In genomic region chr16:10867904-10868440, GRCm38 (mm10) we compare ENCODE assay signal across 9 mouse cellular contexts. TPM values are rescaled to one million over a fixed set of nuclear protein-coding genes. Genes with fewer than 3 reads are reported as not detected.
DNase-seq lines count a peak whose midpoint lies in the region; ATAC-seq and TF ChIP-seq lines count a peak whose summit lies in the region.
"Had no signal": no experiment of that assay in that cellular context is flagged by ENCODE, and none has a peak within 500 bp of the region (broad histone marks: within the 10 kb centered on the region; RNA-seq: fewer than 3 reads in every experiment).

No protein-coding gene starts in this region.

- no peak overlapping the region for H3K4me3 ChIP-seq in heart, embryonic 12.5 days
- H3K4me3 ChIP-seq in C2C12 (ENCODE audit: insufficient read depth, poor library complexity, severe bottlenecking) = no peak overlapping the region
- H3K4me3 ChIP-seq in embryonic fibroblast, embryonic 13.5 days (ENCODE audit: insufficient read depth, low read length) = no peak overlapping the region
- H3K4me3 ChIP-seq in midbrain, embryonic 13.5 days (replicated peaks) = no peak overlapping the region
- H3K4me3 ChIP-seq in thymus, adult 2 months (ENCODE audit: control insufficient read depth, insufficient read depth, low read length) = no peak overlapping the region

- peak; percentile 92 for DNase-seq in heart, adult 11 months
- peak; percentile 66 for DNase-seq in adrenal gland, postnatal 25 days
- peak; percentile 65 to 72 for DNase-seq in layer of hippocampus, postnatal 10 days (ENCODE audit: low spot score in 2 of 2)
- peak; percentile 74 for DNase-seq in thymus, adult 2 months

- no peak overlapping the region for H3K27ac ChIP-seq in heart, embryonic 12.5 days (ENCODE audit: poor library complexity, severe bottlenecking)
- H3K27ac ChIP-seq in embryonic fibroblast, embryonic 13.5 days (ENCODE audit: insufficient read depth, low read length) = no peak overlapping the region
- H3K27ac ChIP-seq in midbrain, embryonic 13.5 days = no peak overlapping the region
- H3K27ac ChIP-seq in thymus, adult 2 months (ENCODE audit: control insufficient read depth, insufficient read depth, low read length) = no peak overlapping the region

- 36% methylated on average over 11 of the region's 11 CpGs for WGBS in heart, embryonic 12.5 days
- WGBS in midbrain, embryonic 13.5 days = 39% methylated on average over 11 of the region's 11 CpGs
- 48% methylated on average over 11 of the region's 11 CpGs for WGBS in thymus, adult 2 months

- peak; percentile 70 for TF ChIP-seq CTCF in C2C12 (IDR thresholded peaks at IDR 0.05; ENCODE audit: control insufficient read depth, insufficient read depth, insufficient read length)
- TF ChIP-seq CTCF in embryonic fibroblast, embryonic 13.5 days (IDR thresholded peaks at IDR 0.05; ENCODE audit: borderline replicate concordance, insufficient read depth, low read length) = peak; percentile 88
- TF ChIP-seq CTCF in thymus, adult 2 months (IDR thresholded peaks at IDR 0.05; ENCODE audit: borderline replicate concordance, control insufficient read depth, extremely low read depth, insufficient read depth, low read length, poor library complexity) = peak; percentile 89

- H3K4me1 ChIP-seq in heart, embryonic 12.5 days (replicated peaks) = peaks cover 34% of the 10 kb centered on the region
- H3K4me1 ChIP-seq in embryonic fibroblast, embryonic 13.5 days (ENCODE audit: control insufficient read depth, insufficient read depth, low read length) = no peaks in the 10 kb centered on the region
- peaks cover 8% of the 10 kb centered on the region for H3K4me1 ChIP-seq in midbrain, embryonic 13.5 days (replicated peaks)
- H3K4me1 ChIP-seq in thymus, adult 2 months (replicated peaks; ENCODE audit: control insufficient read depth, insufficient read depth, low read length) = no peaks in the 10 kb centered on the region; the same call in 1 of the 2 replicates

- no peak overlapping the region for H3ac ChIP-seq in C2C12 (ENCODE audit: control insufficient read depth, insufficient read length, low read depth)

- TF ChIP-seq POLR2A in embryonic fibroblast, embryonic 13.5 days (IDR thresholded peaks at IDR 0.05; ENCODE audit: low read depth, low read length) = no peak
- TF ChIP-seq POLR2A in thymus, adult 2 months (IDR thresholded peaks at IDR 0.05; ENCODE audit: control insufficient read depth, extremely low read depth, insufficient read depth, low read length, poor library complexity) = no peak

- H3K9ac ChIP-seq in heart, embryonic 12.5 days = no peak overlapping the region
- H3K9ac ChIP-seq in midbrain, embryonic 13.5 days (replicated peaks) = no peak overlapping the region

- H3K79me3 ChIP-seq in C2C12 (ENCODE audit: low read depth) = no peaks in the 10 kb centered on the region

- H3K36me3 ChIP-seq in heart, embryonic 12.5 days = no peaks in the 10 kb centered on the region
- H3K36me3 ChIP-seq in C2C12 (ENCODE audit: control insufficient read depth, insufficient read depth) = no peaks in the 10 kb centered on the region
- no peaks in the 10 kb centered on the region for H3K36me3 ChIP-seq in midbrain, embryonic 13.5 days
- no peaks in the 10 kb centered on the region for H3K36me3 ChIP-seq in thymus, adult 2 months (ENCODE audit: control insufficient read depth, insufficient read depth, low read length)

- no peak for ATAC-seq in heart, embryonic 12.5 days (ENCODE audit: insufficient number of reproducible peaks, low FRiP score)
- ATAC-seq in midbrain, embryonic 13.5 days = peak; percentile 25; the same call in 1 of the 2 replicates

- no peaks in the 10 kb centered on the region for H3K9me3 ChIP-seq in heart, embryonic 12.5 days (replicated peaks)
- no peaks in the 10 kb centered on the region for H3K9me3 ChIP-seq in midbrain, embryonic 13.5 days

- peaks cover 17% of the 10 kb centered on the region; the same call in 1 of the 2 replicates for H3K27me3 ChIP-seq in heart, embryonic 12.5 days (replicated peaks)
- H3K27me3 ChIP-seq in C2C12 (ENCODE audit: control insufficient read depth, insufficient read depth, insufficient read length) = no peaks in the 10 kb centered on the region
- H3K27me3 ChIP-seq in midbrain, embryonic 13.5 days = no peaks in the 10 kb centered on the region
- H3K27me3 ChIP-seq in thymus, adult 2 months (ENCODE audit: control insufficient read depth, insufficient read depth, low read length) = no peaks in the 10 kb centered on the region

- H3K79me2 ChIP-seq in C2C12 (ENCODE audit: control insufficient read depth, insufficient read depth) = no peaks in the 10 kb centered on the region

- H3K4me2 ChIP-seq in heart, embryonic 12.5 days = no peak overlapping the region
- H3K4me2 ChIP-seq in midbrain, embryonic 13.5 days (replicated peaks) = no peak overlapping the region

TF ChIP-seq in C2C12, 6 proteins besides CTCF, POLR2A, EP300 and RAD21:
- TF ChIP-seq MAX (IDR thresholded peaks at IDR 0.05) = no peak
- TF ChIP-seq CEBPB (IDR thresholded peaks at IDR 0.05; ENCODE audit: low read depth) = no peak
- TF ChIP-seq MYOG (IDR thresholded peaks at IDR 0.05; ENCODE audit: control insufficient read depth, extremely low read depth, insufficient read length) = no peak
- TF ChIP-seq MYOD1 (IDR thresholded peaks at IDR 0.05; ENCODE audit: control insufficient read depth, insufficient read length, low read depth) = no peak
- TF ChIP-seq FOSL1 (IDR thresholded peaks at IDR 0.05; ENCODE audit: insufficient read depth, low read length, poor library complexity, severe bottlenecking) = no peak
- TF ChIP-seq USF1 (IDR thresholded peaks at IDR 0.05; ENCODE audit: low read depth) = no peak

RNA-seq across cellular contexts. Expression of gene Rmi2, which starts 33.1 kb away (rescaled TPM):
- 3.9 and 5.0 TPM in 2 replicates for polyA plus RNA-seq in heart, embryonic 12.5 days (2016; fragmentation: Nextera tagmentation; extraction: Ambion mirVana)
- polyA plus RNA-seq in C2C12 (2012; fragmentation: generic; extraction: Trizol) = 2.5 TPM
- total RNA-seq in adrenal gland, postnatal 25 days (2021) = 1.7 and 2.1 TPM in 2 replicates
- polyA plus RNA-seq in embryonic fibroblast, embryonic 13.5 days (2011; ENCODE audit: insufficient read length, low read depth, missing spikeins) = 1.1 and 1.9 TPM in 2 replicates
- total RNA-seq in layer of hippocampus, postnatal 10 days (2021) = under 1 TPM; 0.29 to 0.48 TPM
- 0.68 and 1.0 TPM in 2 replicates for polyA plus RNA-seq in midbrain, embryonic 13.5 days (2015; fragmentation: Nextera tagmentation; extraction: Ambion mirVana)
- polyA plus RNA-seq in thymus, adult 2 months (2012; rRNA removed) = 23.0 and 59.4 TPM in 2 replicates
- total RNA-seq: layer of hippocampus, adult 18-20 months had no signal

RNA-seq across cellular contexts. Expression of gene Gm11172, which starts 55.3 kb away (rescaled TPM):
- polyA plus RNA-seq in heart, embryonic 12.5 days (2016; fragmentation: Nextera tagmentation; extraction: Ambion mirVana) = not detected in 2 replicates
- not detected for polyA plus RNA-seq in C2C12 (2012; fragmentation: generic; extraction: Trizol)
- total RNA-seq in adrenal gland, postnatal 25 days (2021) = not detected in 2 replicates
- polyA plus RNA-seq in embryonic fibroblast, embryonic 13.5 days (2011; ENCODE audit: insufficient read length, low read depth, missing spikeins) = not detected in 2 replicates
- total RNA-seq in layer of hippocampus, postnatal 10 days (2021) = not detected
- polyA plus RNA-seq in midbrain, embryonic 13.5 days (2015; fragmentation: Nextera tagmentation; extraction: Ambion mirVana) = not detected in 2 replicates
- polyA plus RNA-seq in thymus, adult 2 months (2012; rRNA removed) = not detected in 2 replicates
- total RNA-seq: layer of hippocampus, adult 18-20 months had no signal
